In genomic region chr5:74304767-74305166, GRCm38 (mm10) we compare ENCODE assay signal across 9 mouse cellular contexts.
DNase-seq lines count a peak whose midpoint lies in the region; ATAC-seq and TF ChIP-seq lines count a peak whose summit lies in the region.
"Had no signal": no experiment of that assay in that cellular context is flagged by ENCODE, and none has a peak within 500 bp of the region (broad histone marks: within the 10 kb centered on the region; RNA-seq: fewer than 3 reads in every experiment).

No protein-coding gene starts in this region.

- TF ChIP-seq EP300 in lung, postnatal 0 days (IDR thresholded peaks at IDR 0.05), result peak; percentile 58

- H3K9ac ChIP-seq in lung, postnatal 0 days (replicated peaks; ENCODE audit: low read depth), result no peak overlapping the region
- no peak overlapping the region for H3K9ac ChIP-seq in liver, embryonic 12.5 days

- no peak overlapping the region for H3K27ac ChIP-seq in lung, postnatal 0 days (ENCODE audit: low read length)
- H3K27ac ChIP-seq in liver, embryonic 12.5 days, result no peak overlapping the region

- ATAC-seq in lung, postnatal 0 days, result peak; percentile 63
- no peak for ATAC-seq in liver, embryonic 12.5 days

- no peaks in the 10 kb centered on the region for H3K36me3 ChIP-seq in lung, postnatal 0 days (ENCODE audit: insufficient read depth, low read length)
- H3K36me3 ChIP-seq in liver, embryonic 12.5 days, result no peaks in the 10 kb centered on the region

- H3K9me3 ChIP-seq in lung, postnatal 0 days (ENCODE audit: low read length), result no peaks in the 10 kb centered on the region
- no peaks in the 10 kb centered on the region for H3K9me3 ChIP-seq in liver, embryonic 12.5 days (replicated peaks)

- H3K27me3 ChIP-seq in lung, postnatal 0 days (replicated peaks; ENCODE audit: insufficient read depth, low read length), result no peaks in the 10 kb centered on the region
- no peaks in the 10 kb centered on the region for H3K27me3 ChIP-seq in liver, embryonic 12.5 days (replicated peaks)

- no peak overlapping the region for H3K4me3 ChIP-seq in lung, postnatal 0 days (ENCODE audit: low read depth, low read length)
- H3K4me3 ChIP-seq in liver, embryonic 12.5 days, result no peak overlapping the region

- no peak for TF ChIP-seq CTCF in lung, postnatal 0 days (IDR thresholded peaks at IDR 0.05)

- intact Hi-C loops in heart, postnatal 10 days (cut with DNase I), result no loop called here

- WGBS in lung, postnatal 0 days, result 43% methylated on average over 4 of the region's 4 CpGs
- 52% methylated on average over 4 of the region's 4 CpGs for WGBS in liver, embryonic 12.5 days (ENCODE audit: insufficient replicate concordance)

- no peak overlapping the region for H3K4me2 ChIP-seq in lung, postnatal 0 days (replicated peaks; ENCODE audit: low read depth, low read length)
- no peak overlapping the region for H3K4me2 ChIP-seq in liver, embryonic 12.5 days

- peaks cover 11% of the 10 kb centered on the region for H3K4me1 ChIP-seq in lung, postnatal 0 days (ENCODE audit: insufficient read depth, low read depth, low read length)
- H3K4me1 ChIP-seq in liver, embryonic 12.5 days, result no peaks in the 10 kb centered on the region

- DNase-seq in adrenal gland, adult (ENCODE audit: inconsistent age in 2 of 2, low spot score in 1 of 2), result peak; percentile 83 to 85
- no peak for DNase-seq in adrenal gland, postnatal 4 days (ENCODE audit: low spot score in 2 of 2)
- DNase-seq in adipocyte (ENCODE audit: low spot score), result peak; percentile 60
- DNase-seq in heart, postnatal 10 days, result peak; percentile 62
- DNase-seq in lung, postnatal 0 days (ENCODE audit: low spot score), result peak; percentile 50
- DNase-seq in spleen, postnatal 14 days (ENCODE audit: low spot score in 2 of 2), result no peak
- DNase-seq in cerebellum, postnatal 36 days, result no peak
- DNase-seq: cerebellum, adult 18-20 months had no signal

Comparison
In these comparisons a context has a peak if more than half of its experiments do, and no peak if none do; other contexts are left out.
1. DNase-seq: peak in adrenal gland, adult (2 of 2), adipocyte (single experiment), heart, postnatal 10 days (2 of 2) and lung, postnatal 0 days (single experiment); none in adrenal gland, postnatal 4 days (0 of 2), spleen, postnatal 14 days (0 of 2) and cerebellum, postnatal 36 days (0 of 2).